Mouse (Mus musculus): ENCODE results near the gene Hlcs.

- TF ChIP-seq CTCF (conservative IDR thresholded peaks at IDR 0.05; ENCODE audit: low read length) (no peak), POU5F1 (IDR thresholded peaks at IDR 0.05; ENCODE audit: borderline replicate concordance, low read length) (no peak), NANOG (IDR thresholded peaks at IDR 0.05; ENCODE audit: borderline replicate concordance, low read length) (no peak)
Measured at GRCm38 (mm10) chr16:94298081-94298480, 15.3 kb downstream of the Hlcs start.
